Mouse (Mus musculus): ENCODE measurements around the gene Tkt. TPM values are rescaled to one million over a fixed set of nuclear protein-coding genes. Genes with fewer than 3 reads are reported as not detected.

Gene Tkt
- polyA plus RNA-seq, 1 experiment from 2014 or later, result 85.7 TPM

DNA sequence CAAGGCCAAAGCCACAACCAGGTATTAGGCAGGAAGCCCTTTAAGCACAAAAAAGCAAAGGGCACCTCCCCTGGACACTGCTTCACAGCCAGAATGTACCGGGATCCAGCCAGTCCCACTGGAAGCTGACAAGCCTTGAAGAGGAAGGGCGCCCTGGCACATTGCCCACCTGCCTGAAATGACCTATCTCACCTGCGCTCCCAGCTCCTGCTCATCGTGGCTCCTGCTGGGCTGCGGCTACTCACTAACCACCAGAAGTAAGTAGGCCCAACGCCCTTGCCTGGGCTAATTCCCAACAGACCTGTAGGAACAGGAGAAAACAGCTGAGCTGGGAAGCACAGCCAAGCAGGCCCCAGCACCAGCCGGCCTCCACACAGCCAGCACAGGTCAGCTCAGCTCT, 74.0 kb downstream of the Tkt start:
- WGBS, result 75% methylated on average over 7 of the region's 7 CpGs
- no peak overlapping the region for H3K4me3 ChIP-seq

DNA sequence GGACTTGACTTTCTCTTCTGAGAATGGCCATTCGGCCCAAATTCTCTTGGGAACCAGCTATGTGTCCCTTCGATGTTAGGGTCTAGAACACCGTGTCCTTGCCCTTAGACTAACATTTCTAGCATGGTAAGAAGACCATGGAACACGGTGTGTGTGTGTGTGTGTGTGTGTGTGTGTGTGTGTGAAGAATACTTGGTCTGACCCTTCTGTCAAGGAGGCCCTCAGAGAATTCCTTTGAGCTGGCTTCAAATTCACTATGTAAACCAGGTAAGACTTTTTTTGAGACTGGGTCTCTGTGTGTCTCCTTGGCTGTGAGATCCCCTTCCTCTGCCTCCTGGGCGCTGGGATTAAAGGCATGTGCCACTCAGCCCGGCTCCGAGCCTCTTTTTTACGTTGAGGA, 74.4 kb downstream of the Tkt start:
- 87% methylated on average over 8 of the region's 8 CpGs for WGBS
- Histone ChIP-seq H3K4me1 (replicated peaks) (peaks cover 35% of the 10 kb centered on the region), H3K9me3 (replicated peaks) (no peaks in the 10 kb centered on the region), H3K27me3 (replicated peaks) (no peaks in the 10 kb centered on the region), H3K27ac (ENCODE audit: poor library complexity, severe bottlenecking) (no peak overlapping the region), H3K36me3 (no peaks in the 10 kb centered on the region), H3K4me3 (no peak overlapping the region), H3K4me2 (no peak overlapping the region), H3K9ac (no peak overlapping the region)
- ATAC-seq (ENCODE audit: insufficient number of reproducible peaks, low FRiP score), result no peak

More for the DNA sequence above, 74.0 kb downstream of the Tkt start:
- Histone ChIP-seq H3K4me2 (no peak overlapping the region), H3K27ac (ENCODE audit: poor library complexity, severe bottlenecking) (no peak overlapping the region), H3K27me3 (replicated peaks) (no peaks in the 10 kb centered on the region), H3K36me3 (no peaks in the 10 kb centered on the region), H3K9ac (no peak overlapping the region), H3K4me1 (replicated peaks) (peaks cover 35% of the 10 kb centered on the region), H3K9me3 (replicated peaks) (no peaks in the 10 kb centered on the region)
- ATAC-seq (ENCODE audit: insufficient number of reproducible peaks, low FRiP score), result no peak

Small RNA genes lying within 50 kb of the gene (microRNA-seq; reads per million reads assigned to microRNA genes)
- 4.2 reads per million, percentile 14 among the genes with 10 or more reads in this experiment for gene Mir3076

Other genes with a start within 250 kb of the Tkt start
- 21.8 and 25.5 TPM in 2 replicates for gene Dcp1a, start 68.8 kb upstream of the Tkt start, polyA plus RNA-seq (2016; fragmentation: Nextera tagmentation; extraction: Ambion mirVana)
- 10.0 and 10.3 TPM in 2 replicates for gene Cacna1d, start 56.9 kb upstream of the Tkt start, polyA plus RNA-seq (2016; fragmentation: Nextera tagmentation; extraction: Ambion mirVana)
- 38.8 and 40.7 TPM in 2 replicates for gene Prkcd, start 77.9 kb downstream of the Tkt start, polyA plus RNA-seq (2016; fragmentation: Nextera tagmentation; extraction: Ambion mirVana)
- 12.1 and 12.3 TPM in 2 replicates for gene Rft1, start 106.0 kb downstream of the Tkt start, polyA plus RNA-seq (2016; fragmentation: Nextera tagmentation; extraction: Ambion mirVana)
- gene Sfmbt1, start 166.5 kb downstream of the Tkt start, polyA plus RNA-seq (2016; fragmentation: Nextera tagmentation; extraction: Ambion mirVana), result 11.5 and 12.0 TPM in 2 replicates